Comparison of ENCODE assay signal across 8 mouse cellular contexts in genomic region chr11:23632945-23633878, GRCm38 (mm10). TPM values are rescaled to one million over a fixed set of nuclear protein-coding genes. Genes with fewer than 3 reads are reported as not detected.
DNase-seq lines count a peak whose midpoint lies in the region; ATAC-seq lines count a peak whose summit lies in the region.

Gene 0610010F05Rik (minus strand): TSS chr11:23633639.

- intact Hi-C loops in heart, postnatal 14 days (cut with DNase I) = loop anchor here (2.0 kb wide), 1 partner anchor 32 kb away; the partner anchor contains the start of genes Pex13 and Pus10

- under 1% methylated on average over 87 of the region's 103 CpGs for whole genome bisulfite sequencing in forebrain, embryonic 14.5 days
- under 1% methylated on average over 99 of the region's 103 CpGs for WGBS in neural tube, embryonic 15.5 days

- H3K27me3 ChIP-seq in forebrain, embryonic 14.5 days (replicated peaks; ENCODE audit: control insufficient read depth, insufficient read depth, low read length) = no peaks in the 10 kb centered on the region
- H3K27me3 ChIP-seq in neural tube, embryonic 15.5 days (replicated peaks) = no peaks in the 10 kb centered on the region

- peak; percentile 99 for ATAC-seq in forebrain, embryonic 14.5 days
- peak; percentile 100 for ATAC-seq in neural tube, embryonic 15.5 days (ENCODE audit: low FRiP score)

- H3K4me2 ChIP-seq in forebrain, embryonic 14.5 days (ENCODE audit: low read length) = peak within 1 kb of the TSS; percentile 61
- H3K4me2 ChIP-seq in neural tube, embryonic 15.5 days = peak within 1 kb of the TSS; percentile 67

- H3K9me3 ChIP-seq in forebrain, embryonic 14.5 days (replicated peaks; ENCODE audit: control insufficient read depth, low read length) = no peaks in the 10 kb centered on the region
- H3K9me3 ChIP-seq in neural tube, embryonic 15.5 days (replicated peaks) = no peaks in the 10 kb centered on the region

- peak; percentile 91 for DNase-seq in ES-CJ7 (ENCODE audit: low read depth, low spot score)
- DNase-seq in cerebellum, adult 11 months = peak; percentile 82
- peak; percentile 97 for DNase-seq in forebrain, embryonic 14.5 days (ENCODE audit: low spot score)
- peak; percentile 87 to 90 for DNase-seq in heart, postnatal 14 days
- peak; percentile 79 for DNase-seq in layer of hippocampus, adult 11-12 months (ENCODE audit: low spot score)
- peak; percentile 83 to 85 for DNase-seq in lung, adult 18-20 months
- peak; percentile 88 for DNase-seq in testis, postnatal 14 days (ENCODE audit: low spot score)

- H3K36me3 ChIP-seq in forebrain, embryonic 14.5 days (ENCODE audit: control insufficient read depth, insufficient read depth, low read length) = peaks cover 3% of the 10 kb centered on the region; the same call in 1 of the 2 replicates
- H3K36me3 ChIP-seq in neural tube, embryonic 15.5 days = peaks cover 8% of the 10 kb centered on the region

- H3K27ac ChIP-seq in forebrain, embryonic 14.5 days (ENCODE audit: low read depth, low read length) = peak within 1 kb of the TSS; percentile 94
- H3K27ac ChIP-seq in neural tube, embryonic 15.5 days (replicated peaks) = peak within 1 kb of the TSS; percentile 93

- peak within 1 kb of the TSS; percentile 97 for H3K4me3 ChIP-seq in forebrain, embryonic 14.5 days (ENCODE audit: low read depth, low read length)
- peak within 1 kb of the TSS; percentile 83 for H3K4me3 ChIP-seq in neural tube, embryonic 15.5 days (replicated peaks)

- no peaks in the 10 kb centered on the region for H3K4me1 ChIP-seq in forebrain, embryonic 14.5 days (ENCODE audit: control insufficient read depth, insufficient read depth, low read length)
- H3K4me1 ChIP-seq in neural tube, embryonic 15.5 days = peaks cover 19% of the 10 kb centered on the region

- peak within 1 kb of the TSS; percentile 97 for H3K9ac ChIP-seq in forebrain, embryonic 14.5 days (ENCODE audit: low read length)
- peak within 1 kb of the TSS; percentile 97 for H3K9ac ChIP-seq in neural tube, embryonic 15.5 days (replicated peaks)

RNA-seq across cellular contexts. Expression of gene 0610010F05Rik, which starts in this region (rescaled TPM):
- 140 and 171 TPM in 2 replicates for polyA plus RNA-seq in forebrain, embryonic 14.5 days (2014; fragmentation: Nextera tagmentation; extraction: Ambion mirVana)
- 10 to 100 TPM; 10.7 to 10.8 TPM for total RNA-seq in heart, postnatal 14 days (2021)
- polyA plus RNA-seq in neural tube, embryonic 15.5 days (2015; fragmentation: Nextera tagmentation; extraction: Ambion mirVana) = 102 and 123 TPM in 2 replicates

Comparison
In these comparisons a context has a peak if more than half of its experiments do, and no peak if none do; other contexts are left out.
1. Peak in every context shown above with its lines: DNase-seq, ATAC-seq, H3K4me3 ChIP-seq and H3K27ac ChIP-seq.